In genomic region chr12:84069582-84069981, GRCm38 (mm10) we compare ENCODE assay signal across 9 mouse cellular contexts. TPM values are rescaled to one million over a fixed set of nuclear protein-coding genes. Genes with fewer than 3 reads are reported as not detected.
A peak's percentile ranks its signal among the peaks of the same experiment; 100 is the strongest.
DNase-seq lines count a peak whose midpoint lies in the region; ATAC-seq and TF ChIP-seq lines count a peak whose summit lies in the region.
"Not testable (repeated sequence)": the region's sequence is repeated elsewhere in the genome, so short reads cannot be mapped to it uniquely, and the experiment has no call there.
"Had no signal": no experiment of that assay in that cellular context is flagged by ENCODE, and none has a peak within 500 bp of the region (broad histone marks: within the 10 kb centered on the region; RNA-seq: fewer than 3 reads in every experiment).

No protein-coding gene starts in this region.

- peak overlapping the region; percentile 46 for H3K9ac ChIP-seq in embryonic facial prominence, embryonic 14.5 days (ENCODE audit: low read depth, low read length)
- not testable (repeated sequence) for H3K9ac ChIP-seq in intestine, embryonic 15.5 days; lung, embryonic 14.5 days

- DNase-seq in adrenal gland, postnatal 10 days = peak; percentile 58
- DNase-seq in embryonic facial prominence, embryonic 14.5 days (ENCODE audit: low spot score) = not testable (repeated sequence)
- peak; percentile 4 for DNase-seq in heart, adult 8-10 months (ENCODE audit: low spot score)
- DNase-seq in left cerebral cortex, adult 18-20 months (ENCODE audit: low spot score in 2 of 2) = peak; percentile 28 to 52
- peak; percentile 26 for DNase-seq in lung, embryonic 14.5 days
- DNase-seq in ovary, adult 18-20 months (ENCODE audit: low spot score) = peak; percentile 11
- peak; percentile 20 to 36 for DNase-seq in thymus, postnatal 36 days

- H3K36me3 ChIP-seq in embryonic facial prominence, embryonic 14.5 days (ENCODE audit: control insufficient read depth, insufficient read depth, low read length); intestine, embryonic 15.5 days; lung, embryonic 14.5 days (ENCODE audit: insufficient read depth): not testable (repeated sequence)

- 0% methylated on average over 4 of the region's 52 CpGs for WGBS in embryonic facial prominence, embryonic 14.5 days
- under 1% methylated on average over 44 of the region's 52 CpGs for WGBS in intestine, embryonic 15.5 days
- WGBS in lung, embryonic 14.5 days = 1% methylated on average over 39 of the region's 52 CpGs

- TF ChIP-seq CTCF in lung, embryonic 14.5 days (IDR thresholded peaks at IDR 0.05; ENCODE audit: low read depth) = not testable (repeated sequence)

- H3K27me3 ChIP-seq in embryonic facial prominence, embryonic 14.5 days (replicated peaks; ENCODE audit: control insufficient read depth, insufficient read depth, low read length) = peaks cover 21% of the 10 kb centered on the region
- H3K27me3 ChIP-seq in intestine, embryonic 15.5 days (replicated peaks) = peaks cover 13% of the 10 kb centered on the region
- peaks cover 13% of the 10 kb centered on the region for H3K27me3 ChIP-seq in lung, embryonic 14.5 days (ENCODE audit: insufficient read depth, low read length)

- H3K4me3 ChIP-seq in embryonic facial prominence, embryonic 14.5 days (ENCODE audit: low read depth, low read length) = peak overlapping the region; percentile 40
- H3K4me3 ChIP-seq in intestine, embryonic 15.5 days (replicated peaks) = peak overlapping the region; percentile 41
- H3K4me3 ChIP-seq in lung, embryonic 14.5 days (ENCODE audit: low read depth, low read length) = peak overlapping the region; percentile 41

- not testable (repeated sequence) for H3K9me3 ChIP-seq in embryonic facial prominence, embryonic 14.5 days (ENCODE audit: control insufficient read depth, low read length); intestine, embryonic 15.5 days; lung, embryonic 14.5 days (ENCODE audit: low read depth, low read length)

- ATAC-seq in embryonic facial prominence, embryonic 14.5 days (ENCODE audit: low read depth); lung, embryonic 14.5 days (ENCODE audit: insufficient read depth): not testable (repeated sequence)
- ATAC-seq in intestine, embryonic 15.5 days = 0 out of 2 replicates have a peak, but pooled peaks have one; percentile 23

- H3K27ac ChIP-seq in embryonic facial prominence, embryonic 14.5 days (replicated peaks; ENCODE audit: low read depth, low read length); intestine, embryonic 15.5 days; lung, embryonic 14.5 days (ENCODE audit: low read depth): not testable (repeated sequence)

- peak overlapping the region; percentile 61 for H3K4me2 ChIP-seq in embryonic facial prominence, embryonic 14.5 days (ENCODE audit: low read depth, low read length)
- H3K4me2 ChIP-seq in intestine, embryonic 15.5 days (replicated peaks) = peak overlapping the region; percentile 79
- H3K4me2 ChIP-seq in lung, embryonic 14.5 days = peak overlapping the region; percentile 64

- H3K4me1 ChIP-seq in embryonic facial prominence, embryonic 14.5 days (ENCODE audit: control insufficient read depth, insufficient read depth, low read length); intestine, embryonic 15.5 days (replicated peaks); lung, embryonic 14.5 days (ENCODE audit: insufficient read depth): not testable (repeated sequence)

RNA-seq across cellular contexts. Expression of gene Acot5, which starts 0.5 kb away (rescaled TPM):
- under 1 TPM; 0.27 to 0.84 TPM for total RNA-seq in adrenal gland, postnatal 10 days (2021)
- polyA plus RNA-seq in embryonic facial prominence, embryonic 14.5 days (2014; fragmentation: Nextera tagmentation; extraction: Ambion mirVana) = not detected in 2 replicates
- not detected for total RNA-seq in heart, adult 8-10 months (2022)
- 0.18 TPM in 1 of 2 replicates, not detected in the other for polyA plus RNA-seq in intestine, embryonic 15.5 days (2015; fragmentation: Nextera tagmentation; extraction: Ambion mirVana)
- 1 to 10 TPM; 5.7 to 6.6 TPM for total RNA-seq in left cerebral cortex, adult 18-20 months (2021)
- not detected in 2 replicates for polyA plus RNA-seq in lung, embryonic 14.5 days (2014; fragmentation: Nextera tagmentation; extraction: Ambion mirVana)
- total RNA-seq: hematopoietic stem cell, adult 5-6 weeks had no signal

RNA-seq across cellular contexts. Expression of gene Acot3, which starts 17.6 kb away (rescaled TPM):
- 1 to 10 TPM; 2.5 to 3.4 TPM for total RNA-seq in adrenal gland, postnatal 10 days (2021)
- polyA plus RNA-seq in embryonic facial prominence, embryonic 14.5 days (2014; fragmentation: Nextera tagmentation; extraction: Ambion mirVana) = 0.13 TPM in 1 of 2 replicates, not detected in the other
- 1 to 10 TPM in 1 of 4 experiments, under 1 TPM in 3; 0.38 to 1.4 (median 0.95) TPM for total RNA-seq in heart, adult 8-10 months (2022)
- 3.2 and 4.8 TPM in 2 replicates for polyA plus RNA-seq in intestine, embryonic 15.5 days (2015; fragmentation: Nextera tagmentation; extraction: Ambion mirVana)
- 1 to 10 TPM; 3.0 to 3.8 TPM for total RNA-seq in left cerebral cortex, adult 18-20 months (2021)
- 0.14 and 0.18 TPM in 2 replicates for polyA plus RNA-seq in lung, embryonic 14.5 days (2014; fragmentation: Nextera tagmentation; extraction: Ambion mirVana)
- total RNA-seq: hematopoietic stem cell, adult 5-6 weeks had no signal

RNA-seq across cellular contexts. Expression of gene Gm49366, which starts 30.8 kb away (rescaled TPM):
- total RNA-seq in adrenal gland, postnatal 10 days (2021) = not detected
- polyA plus RNA-seq in embryonic facial prominence, embryonic 14.5 days (2014; fragmentation: Nextera tagmentation; extraction: Ambion mirVana) = not detected in 2 replicates
- under 1 TPM in 1 of 4 experiments, not detected in 3; 0.81 TPM for total RNA-seq in heart, adult 8-10 months (2022)
- not detected in 2 replicates for polyA plus RNA-seq in intestine, embryonic 15.5 days (2015; fragmentation: Nextera tagmentation; extraction: Ambion mirVana)
- total RNA-seq in left cerebral cortex, adult 18-20 months (2021) = 1 to 10 TPM in 1 of 2 experiments, not detected in 1; 1.5 TPM
- not detected in 2 replicates for polyA plus RNA-seq in lung, embryonic 14.5 days (2014; fragmentation: Nextera tagmentation; extraction: Ambion mirVana)
- total RNA-seq: hematopoietic stem cell, adult 5-6 weeks had no signal

RNA-seq across cellular contexts. Expression of gene Acot6, which starts 30.9 kb away (rescaled TPM):
- total RNA-seq in adrenal gland, postnatal 10 days (2021) = 1 to 10 TPM; 4.8 to 5.3 TPM
- 2.3 and 2.6 TPM in 2 replicates for polyA plus RNA-seq in embryonic facial prominence, embryonic 14.5 days (2014; fragmentation: Nextera tagmentation; extraction: Ambion mirVana)
- 1 to 10 TPM; 1.9 to 2.8 (median 2.4) TPM for total RNA-seq in heart, adult 8-10 months (2022)
- 2.0 and 2.1 TPM in 2 replicates for polyA plus RNA-seq in intestine, embryonic 15.5 days (2015; fragmentation: Nextera tagmentation; extraction: Ambion mirVana)
- total RNA-seq in left cerebral cortex, adult 18-20 months (2021) = 1 to 10 TPM; 4.3 TPM
- 1.8 and 2.3 TPM in 2 replicates for polyA plus RNA-seq in lung, embryonic 14.5 days (2014; fragmentation: Nextera tagmentation; extraction: Ambion mirVana)

RNA-seq across cellular contexts. Expression of gene Acot4, which starts 31.4 kb away (rescaled TPM):
- total RNA-seq in adrenal gland, postnatal 10 days (2021) = 1 to 10 TPM; 6.2 to 7.8 TPM
- 0.13 and 0.38 TPM in 2 replicates for polyA plus RNA-seq in embryonic facial prominence, embryonic 14.5 days (2014; fragmentation: Nextera tagmentation; extraction: Ambion mirVana)
- total RNA-seq in heart, adult 8-10 months (2022) = 1 to 10 TPM in 3 of 4 experiments, under 1 TPM in 1; 0.73 to 1.5 (median 1.3) TPM
- 8.2 and 8.9 TPM in 2 replicates for polyA plus RNA-seq in intestine, embryonic 15.5 days (2015; fragmentation: Nextera tagmentation; extraction: Ambion mirVana)
- 1 to 10 TPM; 2.4 to 2.7 TPM for total RNA-seq in left cerebral cortex, adult 18-20 months (2021)
- polyA plus RNA-seq in lung, embryonic 14.5 days (2014; fragmentation: Nextera tagmentation; extraction: Ambion mirVana) = 0.11 and 0.42 TPM in 2 replicates
